Mouse (Mus musculus) left cerebral cortex, postnatal 10 days (tissue): ENCODE data around the gene Apc2. TPM values are rescaled to one million over a fixed set of nuclear protein-coding genes. Genes with fewer than 3 reads are reported as not detected.

Experiments
- DNase-seq, 2 experiments: peaks; one replicate each; pipeline ENCODE4 v3.0.0; 2021 to 2022; ENCODE audit warnings: low spot score in 2 of 2, mixed read lengths in 1 of 2; ENCODE audit errors: extremely low spot score in 1 of 2
- intact Hi-C: fragments of 180-260 bp; cut with DNase I; formaldehyde crosslinking; loops from one replicate; pipeline ENCODE4 v1.15.1; 2025
- total RNA-seq, 2 experiments: library from RNA; stranded (reverse); gene quantifications; 2 replicates each; pipeline ENCODE4 v1.2.3; 2021

Apc2 gene
- total RNA-seq, 2 experiments from 2014 or later: 175 to 194 TPM

GRCm38 (mm10) chr10:80311560-80311959 lies 15.8 kb downstream of the Apc2 start:
- intact Hi-C loops: no loop called here
- no peak for DNase-seq

- intact Hi-C loops: no loop called here
- peak in 1 of 2 experiments; percentile 38 for DNase-seq
These were observed 17.1 kb downstream of the Apc2 start for GRCm38 (mm10) chr10:80312586-80313504.

GRCm38 (mm10) chr10:80313627-80314201 lies 17.9 kb downstream of the Apc2 start:
- intact Hi-C loops: no loop called here
- DNase-seq: no peak

GRCm38 (mm10) chr10:80314494-80315001 lies 18.8 kb downstream of the Apc2 start:
- DNase-seq: peak in 1 of 2 experiments; percentile 43
- intact Hi-C loops: no loop called here

GRCm38 (mm10) chr10:80315315-80315714 lies 19.5 kb downstream of the Apc2 start:
- intact Hi-C loops: no loop called here
- DNase-seq: no peak

- intact Hi-C loops: no loop called here
These were observed 20.6 kb downstream of the Apc2 start for GRCm38 (mm10) chr10:80316359-80316781.

GRCm38 (mm10) chr10:80317011-80317410 lies 21.2 kb downstream of the Apc2 start:
- intact Hi-C loops: no loop called here
- no peak for DNase-seq

More at GRCm38 (mm10) chr10:80316359-80316781, 20.6 kb downstream of the Apc2 start:
- DNase-seq: no peak

- peak; percentile 91 to 95 for DNase-seq
- intact Hi-C loops: no loop called here
These were observed 24.6 kb downstream of the Apc2 start, which contains the start of gene 2310011J03Rik for GRCm38 (mm10) chr10:80320340-80320760. 2310011J03Rik (minus strand) TSS chr10:80320537.

- DNase-seq: no peak
- intact Hi-C loops: no loop called here
These were observed 25.4 kb downstream of the Apc2 start for GRCm38 (mm10) chr10:80321014-80321669.

GRCm38 (mm10) chr10:80321670-80322581 lies 26.1 kb downstream of the Apc2 start:
- peak in 1 of 2 experiments; percentile 57 for DNase-seq
- intact Hi-C loops: no loop called here

GRCm38 (mm10) chr10:80322811-80323211 lies 27.0 kb downstream of the Apc2 start:
- peak in 1 of 2 experiments; percentile 72 for DNase-seq
- intact Hi-C loops: no loop called here

GRCm38 (mm10) chr10:80323261-80324119 lies 27.7 kb downstream of the Apc2 start:
- peak in 1 of 2 experiments; percentile 81 for DNase-seq
- intact Hi-C loops: no loop called here

- peak in 1 of 2 experiments; percentile 44 for DNase-seq
- intact Hi-C loops: no loop called here
These were observed 28.6 kb downstream of the Apc2 start for GRCm38 (mm10) chr10:80324120-80325037.

GRCm38 (mm10) chr10:80325045-80325444 lies 29.3 kb downstream of the Apc2 start:
- intact Hi-C loops: no loop called here
- DNase-seq: peak in 1 of 2 experiments; percentile 52

GRCm38 (mm10) chr10:80329273-80330081 lies 33.7 kb downstream of the Apc2 start, which contains the start of the genes Pcsk4 and Reep6:
Pcsk4 (minus strand) TSS chr10:80329498.
Reep6 (plus strand) TSS chr10:80329953.
- peak; percentile 96 to 99 for DNase-seq
- intact Hi-C loops: no loop called here
